Mouse (Mus musculus) lung, postnatal 0 days (tissue): ENCODE results near the gene Rmdn2.

ENCODE experiments used
- CTCF ChIP-seq: IDR thresholded peaks from 2 replicates; pipeline ENCODE4 v1.5.1; 2016; ENCODE audit warnings: antibody characterized with exemption, mild to moderate bottlenecking
- EP300 ChIP-seq: IDR thresholded peaks from 2 replicates; pipeline ENCODE4 v1.6.1; 2016; ENCODE audit warnings: antibody characterized with exemption, mild to moderate bottlenecking, control low read depth

- TF ChIP-seq CTCF (no peak), EP300 (no peak)
These were observed 59.2 kb downstream of the Rmdn2 start for GRCm38 (mm10) chr17:79670837-79671236.
